Mouse (Mus musculus) monocyte, adult 5-6 weeks (primary cell): ENCODE results near the gene Rap1gap. TPM values are rescaled to one million over a fixed set of nuclear protein-coding genes. Genes with fewer than 3 reads are reported as not detected.

Experiments used
- ATAC-seq: fragments of 153-309, 156-312 bp; replicated peaks from 2 replicates; pipeline ENCODE4 v1.8.0; 2017; ENCODE audit warnings: mild to moderate bottlenecking; ENCODE audit not compliant: low TSS enrichment, insufficient number of reproducible peaks, severe bottlenecking, poor library complexity, low FRiP score
- total RNA-seq: library from RNA; stranded (forward); fragments of 200-1000, 200-491, 200-594 nt; gene quantifications from 3 replicates; pipeline ENCODE4 v1.2.3, GENCODE M21; 2017

Rap1gap gene
- 2.3 to 5.5 TPM (median 3.0 TPM) in 3 replicates for total RNA-seq

- no peak for ATAC-seq
Measured at GRCm38 (mm10) chr4:137664433-137664979, at the start of gene Rap1gap. Gene Rap1gap, plus strand, starts transcription at chr4:137664726.

- ATAC-seq = no peak
Measured at GRCm38 (mm10) chr4:137622847-137623246, 41.7 kb upstream of the Rap1gap start.

GRCm38 (mm10) chr4:137627476-137628235 lies 36.9 kb upstream of the Rap1gap start:
- no peak for ATAC-seq

GRCm38 (mm10) chr4:137628400-137628799 lies 36.1 kb upstream of the Rap1gap start:
- ATAC-seq = no peak

GRCm38 (mm10) chr4:137629354-137629753 lies 35.2 kb upstream of the Rap1gap start:
- no peak for ATAC-seq

GRCm38 (mm10) chr4:137630153-137630552 lies 34.4 kb upstream of the Rap1gap start:
- no peak for ATAC-seq

- ATAC-seq = no peak
Measured at GRCm38 (mm10) chr4:137631596-137631995, 32.9 kb upstream of the Rap1gap start.

GRCm38 (mm10) chr4:137633394-137633793 lies 31.1 kb upstream of the Rap1gap start:
- no peak for ATAC-seq

- ATAC-seq = no peak
Measured at GRCm38 (mm10) chr4:137636597-137636996, 27.9 kb upstream of the Rap1gap start.

- no peak for ATAC-seq
Measured at GRCm38 (mm10) chr4:137641556-137641955, 23.0 kb upstream of the Rap1gap start.

- no peak for ATAC-seq
Measured at GRCm38 (mm10) chr4:137642101-137642500, 22.4 kb upstream of the Rap1gap start.

GRCm38 (mm10) chr4:137643459-137643858 lies 21.1 kb upstream of the Rap1gap start:
- no peak for ATAC-seq

GRCm38 (mm10) chr4:137646262-137646661 lies 18.3 kb upstream of the Rap1gap start:
- ATAC-seq = no peak

- no peak for ATAC-seq
Measured at GRCm38 (mm10) chr4:137647648-137648047, 16.9 kb upstream of the Rap1gap start.

- no peak for ATAC-seq
Measured at GRCm38 (mm10) chr4:137648230-137648629, 16.3 kb upstream of the Rap1gap start.

- ATAC-seq = no peak
Measured at GRCm38 (mm10) chr4:137650912-137651311, 13.6 kb upstream of the Rap1gap start.

GRCm38 (mm10) chr4:137652835-137653346 lies 11.6 kb upstream of the Rap1gap start:
- ATAC-seq = no peak

GRCm38 (mm10) chr4:137655241-137656031 lies 9.1 kb upstream of the Rap1gap start:
- ATAC-seq = no peak

- no peak for ATAC-seq
Measured at GRCm38 (mm10) chr4:137657674-137658073, 6.9 kb upstream of the Rap1gap start.
